Mouse (Mus musculus) limb, embryonic 11.5 days (tissue): ENCODE results near the gene Rad51c. TPM values are rescaled to one million over a fixed set of nuclear protein-coding genes. Genes with fewer than 3 reads are reported as not detected.
"Not testable (repeated sequence)": the region's sequence is repeated elsewhere in the genome, so short reads cannot be mapped to it uniquely, and the experiment has no call there.

Source experiments
- ATAC-seq: fragments of 200-750 bp; cut with Nextera tagmentation; 2 replicates; pipeline ENCODE4 v1.8.0; 2017; ENCODE audit warnings: low read depth; ENCODE audit not compliant: insufficient number of reproducible peaks, low FRiP score, low TSS enrichment
- DNase-seq: peaks from one replicate; pipeline ENCODE4 v3.0.0-alpha.2; 2015; ENCODE audit warnings: low spot score
- H3K27ac ChIP-seq: fragments of 300-500 bp; sonication (generic); replicated peaks from 2 replicates; pipeline ENCODE4 v1.5.1; 2014; ENCODE audit warnings: low read depth, mild to moderate bottlenecking, low read length
- H3K27me3 ChIP-seq: fragments of 300-500 bp; sonication (generic); 2 replicates; pipeline ENCODE4 v1.6.1; 2014; ENCODE audit warnings: mild to moderate bottlenecking, low read length, mixed read lengths; ENCODE audit not compliant: control insufficient read depth, insufficient read depth
- H3K36me3 ChIP-seq: fragments of 300-500 bp; sonication (generic); 2 replicates; pipeline ENCODE4 v1.6.1; 2014; ENCODE audit warnings: mild to moderate bottlenecking, low read length, moderate library complexity, mixed read lengths; ENCODE audit not compliant: control insufficient read depth, insufficient read depth
- H3K4me1 ChIP-seq: fragments of 300-500 bp; sonication (generic); 2 replicates; pipeline ENCODE4 v1.6.1; 2014; ENCODE audit warnings: low read length, mixed read lengths; ENCODE audit not compliant: control insufficient read depth, insufficient read depth
- H3K4me2 ChIP-seq: fragments of 300-500 bp; sonication (generic); 2 replicates; pipeline ENCODE4 v1.6.1; 2014; ENCODE audit warnings: low read depth, mild to moderate bottlenecking, moderate library complexity; ENCODE audit not compliant: severe bottlenecking
- H3K4me3 ChIP-seq: fragments of 300-500 bp; sonication (generic); 2 replicates; pipeline ENCODE4 v1.5.1; 2014; ENCODE audit warnings: low read depth, low read length
- H3K9ac ChIP-seq: fragments of 300-500 bp; sonication (generic); 2 replicates; pipeline ENCODE4 v1.6.1; 2014; ENCODE audit warnings: mild to moderate bottlenecking, low read length
- H3K9me3 ChIP-seq: fragments of 300-500 bp; sonication (generic); 2 replicates; pipeline ENCODE4 v1.6.1; 2016; ENCODE audit warnings: low read length; ENCODE audit not compliant: control insufficient read depth
- WGBS: fragments of 180-500 bp; shearing (Covaris S2); extraction: QIAGEN DNeasy Blood & Tissue Kit; methylation state at CpG from one replicate; pipeline ENCODE4 v1.1.7; 2014; 5-methylcytosine and 5-hydroxymethylcytosine counted together
- polyA plus RNA-seq: library from polyadenylated mRNA; unstranded; fragments of >200 nt; fragmentation: Nextera tagmentation; extraction: Ambion mirVana; gene quantifications from 2 replicates; pipeline ENCODE4 v1.2.1, GENCODE M21; 2014

Gene Rad51c
- polyA plus RNA-seq, 1 experiment from 2014 or later: 14.5 TPM

GRCm38 (mm10) chr11:87436326-87437232, 31.8 kb upstream of the Rad51c start:
- Histone ChIP-seq H3K27me3 (peaks cover 1% of the 10 kb centered on the region; the same call in 1 of the 2 replicates), H3K9ac (no peak overlapping the region), H3K4me1 (no peaks in the 10 kb centered on the region), H3K9me3 (no peaks in the 10 kb centered on the region), H3K4me3 (no peak overlapping the region), H3K36me3 (no peaks in the 10 kb centered on the region), H3K27ac (no peak overlapping the region), H3K4me2 (no peak overlapping the region)
- ATAC-seq (no peak), DNase-seq (no peak)
- WGBS: 45% methylated on average over 5 of the region's 5 CpGs

- H3K4me2 ChIP-seq, H3K4me1 ChIP-seq, H3K4me3 ChIP-seq, H3K27me3 ChIP-seq, DNase-seq, H3K9ac ChIP-seq, H3K9me3 ChIP-seq, ATAC-seq, H3K36me3 ChIP-seq, H3K27ac ChIP-seq: not testable (repeated sequence)
- 95% methylated on average over 2 of the region's 2 CpGs for WGBS
These were observed 30.4 kb upstream of the Rad51c start for GRCm38 (mm10) chr11:87435107-87435506.

- no peaks in the 10 kb centered on the region for H3K9me3 ChIP-seq
- DNase-seq (no peak), ATAC-seq (no peak)
- no peaks in the 10 kb centered on the region for H3K36me3 ChIP-seq
- no peaks in the 10 kb centered on the region for H3K27me3 ChIP-seq
- no peak overlapping the region for H3K27ac ChIP-seq
- no peaks in the 10 kb centered on the region for H3K4me1 ChIP-seq
- no peak overlapping the region for H3K4me2 ChIP-seq
- no peak overlapping the region for H3K9ac ChIP-seq
- H3K4me3 ChIP-seq: no peak overlapping the region
- 50% methylated on average over 6 of the region's 6 CpGs for WGBS
These were observed 28.3 kb upstream of the Rad51c start for GRCm38 (mm10) chr11:87432933-87433669.

GRCm38 (mm10) chr11:87432447-87432846, 27.7 kb upstream of the Rad51c start:
- no peak overlapping the region for H3K4me3 ChIP-seq
- no peaks in the 10 kb centered on the region for H3K36me3 ChIP-seq
- no peak overlapping the region for H3K9ac ChIP-seq
- H3K27me3 ChIP-seq: no peaks in the 10 kb centered on the region
- no peak overlapping the region for H3K4me2 ChIP-seq
- DNase-seq: no peak
- H3K27ac ChIP-seq: no peak overlapping the region
- 71% methylated on average over 1 of the region's 1 CpGs for WGBS
- H3K9me3 ChIP-seq: no peaks in the 10 kb centered on the region
- no peaks in the 10 kb centered on the region for H3K4me1 ChIP-seq
- no peak for ATAC-seq

DNA sequence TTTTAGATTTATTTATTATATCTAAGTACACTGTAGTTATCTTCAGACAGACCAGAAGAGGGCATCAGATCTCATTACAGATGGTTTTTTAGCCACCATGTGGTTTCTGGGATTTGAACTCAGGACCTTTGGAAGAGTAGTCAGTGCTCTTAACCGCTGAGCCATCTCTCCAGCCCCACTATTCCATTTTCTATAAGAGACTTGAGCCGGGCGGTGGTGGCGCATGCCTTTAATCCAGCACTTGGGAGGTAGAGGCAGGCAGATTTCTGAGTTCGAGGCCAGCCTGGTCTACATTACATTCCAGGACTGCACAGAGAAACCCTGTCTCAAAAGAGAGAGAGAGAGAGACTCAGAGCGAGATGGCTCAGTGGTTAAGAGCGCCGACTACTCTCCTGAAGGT, 27.1 kb upstream of the Rad51c start:
- H3K4me2 ChIP-seq, H3K4me1 ChIP-seq, DNase-seq, H3K9me3 ChIP-seq, H3K27ac ChIP-seq, H3K4me3 ChIP-seq, ATAC-seq, H3K27me3 ChIP-seq, H3K9ac ChIP-seq, H3K36me3 ChIP-seq: not testable (repeated sequence)
- 93% methylated on average over 8 of the region's 8 CpGs for WGBS

GRCm38 (mm10) chr11:87430374-87430773, 25.6 kb upstream of the Rad51c start:
- DNase-seq (no peak), ATAC-seq (no peak)
- no peaks in the 10 kb centered on the region for H3K9me3 ChIP-seq
- H3K4me2 ChIP-seq: no peak overlapping the region
- no peak overlapping the region for H3K27ac ChIP-seq
- H3K27me3 ChIP-seq: no peaks in the 10 kb centered on the region
- no peaks in the 10 kb centered on the region for H3K4me1 ChIP-seq
- no peaks in the 10 kb centered on the region for H3K36me3 ChIP-seq
- no peak overlapping the region for H3K4me3 ChIP-seq
- 81% methylated on average over 2 of the region's 2 CpGs for WGBS
- H3K9ac ChIP-seq: no peak overlapping the region

GRCm38 (mm10) chr11:87429363-87429762, 24.6 kb upstream of the Rad51c start:
- 87% methylated on average over 4 of the region's 4 CpGs for WGBS
- no peak overlapping the region for H3K4me2 ChIP-seq
- no peaks in the 10 kb centered on the region for H3K9me3 ChIP-seq
- H3K36me3 ChIP-seq: no peaks in the 10 kb centered on the region
- no peak for DNase-seq
- H3K27ac ChIP-seq: no peak overlapping the region
- no peak for ATAC-seq
- H3K4me3 ChIP-seq: no peak overlapping the region
- no peak overlapping the region for H3K9ac ChIP-seq
- H3K27me3 ChIP-seq: no peaks in the 10 kb centered on the region
- H3K4me1 ChIP-seq: no peaks in the 10 kb centered on the region

DNA sequence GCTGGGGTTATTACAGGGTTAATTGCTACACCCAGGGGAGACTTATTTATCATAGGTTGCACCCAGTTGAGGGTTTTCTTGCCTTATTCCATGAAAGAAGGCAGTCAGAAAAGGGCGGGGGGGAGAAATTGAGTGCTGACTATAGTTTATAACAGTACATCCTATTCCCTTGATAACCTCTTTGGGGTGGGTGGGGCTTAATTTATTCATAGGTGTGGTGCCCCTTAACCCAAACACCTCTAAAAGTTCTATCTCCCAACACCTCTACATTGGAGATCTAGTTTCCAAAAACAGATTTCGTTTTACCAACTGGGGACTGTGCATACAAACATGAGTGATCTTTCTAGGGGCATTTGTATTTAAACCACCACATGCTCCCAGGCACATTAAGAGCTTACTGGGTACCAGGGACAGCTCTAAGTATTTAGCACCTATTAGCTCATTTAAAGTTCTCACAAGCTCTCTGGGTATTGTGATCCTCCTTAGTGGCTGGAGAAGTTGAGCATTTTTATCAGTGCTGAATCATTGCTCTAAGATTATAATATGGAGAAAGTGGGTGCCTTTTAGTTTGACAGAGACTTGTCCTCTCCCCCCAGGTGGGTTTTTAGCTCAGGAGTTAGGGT, 23.4 kb upstream of the Rad51c start:
- H3K4me1 ChIP-seq: no peaks in the 10 kb centered on the region
- no peaks in the 10 kb centered on the region for H3K9me3 ChIP-seq
- ATAC-seq (no peak), DNase-seq (no peak)
- H3K4me3 ChIP-seq: no peak overlapping the region
- WGBS: 74% methylated on average over 2 of the region's 2 CpGs
- H3K27ac ChIP-seq: no peak overlapping the region
- H3K9ac ChIP-seq: no peak overlapping the region
- H3K4me2 ChIP-seq: no peak overlapping the region
- no peaks in the 10 kb centered on the region for H3K27me3 ChIP-seq
- H3K36me3 ChIP-seq: no peaks in the 10 kb centered on the region
